Mouse (Mus musculus) 416B (cell line): ENCODE data around the gene Myo6.
"Not testable (repeated sequence)": the region's sequence is repeated elsewhere in the genome, so short reads cannot be mapped to it uniquely, and the experiment has no call there.

Experiments
- DNase-seq: peaks from one replicate; pipeline ENCODE4 v3.0.0; 2011; ENCODE audit warnings: low read depth

The Myo6 gene

GRCm38 (mm10) chr9:80303518-80303917, 138.7 kb downstream of the Myo6 start:
- peak; percentile 60 for DNase-seq

DNA sequence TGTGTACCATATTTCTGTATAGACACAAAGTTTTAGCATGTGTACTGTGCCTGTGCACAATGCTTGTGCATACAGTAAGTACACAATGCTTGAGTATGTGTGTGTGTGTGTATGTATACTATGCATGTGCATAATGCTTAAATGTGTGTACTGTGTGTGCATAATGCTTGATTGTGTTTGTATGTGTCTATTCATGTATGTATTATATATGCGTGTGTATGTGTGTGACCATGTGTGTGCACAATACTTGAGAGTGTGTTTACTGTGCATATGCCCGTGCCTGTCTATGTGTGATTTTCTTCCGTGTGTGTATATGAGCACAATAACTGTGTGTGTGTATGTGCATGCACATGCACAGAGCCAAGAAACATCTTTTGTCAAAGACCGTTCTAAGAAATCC, 141.6 kb downstream of the Myo6 start:
- DNase-seq: no peak

DNA sequence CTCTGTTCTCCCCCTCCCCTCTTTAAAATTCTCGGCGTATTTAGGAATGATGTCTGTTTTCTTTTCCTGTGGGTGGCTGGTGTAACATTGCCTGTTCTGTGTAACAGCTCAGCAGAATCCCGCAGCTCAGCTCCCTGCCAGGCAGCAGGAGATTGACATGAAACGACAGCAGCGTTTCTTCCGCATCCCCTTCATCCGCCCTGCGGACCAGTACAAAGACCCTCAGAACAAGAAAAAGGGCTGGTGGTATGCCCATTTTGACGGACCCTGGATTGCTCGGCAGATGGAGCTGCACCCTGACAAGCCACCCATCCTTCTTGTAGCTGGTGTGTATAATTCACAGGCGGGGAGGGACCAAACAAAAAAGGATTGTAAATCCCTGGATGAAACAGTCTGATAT, 142.0 kb downstream of the Myo6 start:
- no peak for DNase-seq

- no peak for DNase-seq
Observed at GRCm38 (mm10) chr9:80307629-80308028, 142.8 kb downstream of the Myo6 start.

GRCm38 (mm10) chr9:80313610-80314009, 148.8 kb downstream of the Myo6 start:
- DNase-seq: no peak

DNA sequence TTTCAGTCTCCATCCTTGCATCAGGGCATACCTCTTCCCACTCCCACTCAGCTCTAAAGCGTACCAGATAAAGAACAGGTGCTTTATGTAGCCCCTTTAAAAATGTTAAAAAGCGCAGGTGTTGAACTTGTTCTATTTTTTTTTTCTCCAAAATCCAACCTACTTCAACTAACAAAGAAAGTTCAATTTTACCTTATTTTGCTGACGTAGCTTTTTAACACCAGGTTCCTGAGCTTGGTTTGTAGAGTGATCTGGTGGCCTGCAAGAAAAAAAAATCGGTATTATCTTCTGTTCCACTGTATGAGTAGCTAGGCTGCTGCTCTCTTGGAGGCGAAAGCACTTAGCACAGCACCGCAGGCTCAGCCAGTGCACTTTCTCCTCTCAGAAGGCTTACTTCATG, 151.1 kb downstream of the Myo6 start:
- no peak for DNase-seq

- peak; percentile 26 for DNase-seq
Observed at GRCm38 (mm10) chr9:80318027-80318426, 153.2 kb downstream of the Myo6 start.

DNA sequence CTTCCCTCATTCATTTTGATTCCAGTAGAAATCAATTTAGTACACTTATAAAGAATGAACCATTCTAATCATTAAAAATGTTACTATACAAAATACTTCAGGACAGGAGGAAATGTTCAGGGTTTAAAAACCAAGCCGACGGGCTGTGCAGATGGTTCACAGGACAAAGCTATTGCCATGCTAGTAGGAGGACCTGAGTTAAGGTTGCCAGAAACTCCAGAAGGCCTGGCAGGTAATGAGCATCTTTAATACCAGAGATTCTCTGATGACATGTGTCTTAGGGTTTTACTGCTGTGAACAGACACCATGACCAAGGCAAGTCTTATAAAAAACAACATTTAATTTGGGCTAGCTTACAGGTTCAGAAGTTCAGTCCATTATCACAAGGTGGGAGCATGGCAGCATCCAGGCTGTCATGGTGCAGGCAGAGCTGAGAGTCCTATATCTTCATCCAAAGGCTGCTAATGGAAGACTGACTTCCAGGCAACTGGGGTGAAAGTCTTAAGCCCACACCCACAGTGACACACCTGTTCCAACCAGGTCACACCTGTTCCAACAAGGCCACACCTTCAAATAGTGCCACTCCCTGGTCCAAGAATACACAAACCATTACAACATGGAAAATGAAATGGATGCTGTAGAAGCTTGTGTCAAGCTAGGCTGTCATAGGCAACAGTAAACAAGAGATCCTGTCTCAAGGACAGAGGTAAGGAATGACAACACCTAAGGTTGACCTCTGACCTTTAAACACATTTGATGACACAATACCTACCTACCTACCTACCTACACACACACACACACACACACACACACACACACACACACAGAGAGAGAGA, 156.4 kb downstream of the Myo6 start:
- DNase-seq: not testable (repeated sequence)

DNA sequence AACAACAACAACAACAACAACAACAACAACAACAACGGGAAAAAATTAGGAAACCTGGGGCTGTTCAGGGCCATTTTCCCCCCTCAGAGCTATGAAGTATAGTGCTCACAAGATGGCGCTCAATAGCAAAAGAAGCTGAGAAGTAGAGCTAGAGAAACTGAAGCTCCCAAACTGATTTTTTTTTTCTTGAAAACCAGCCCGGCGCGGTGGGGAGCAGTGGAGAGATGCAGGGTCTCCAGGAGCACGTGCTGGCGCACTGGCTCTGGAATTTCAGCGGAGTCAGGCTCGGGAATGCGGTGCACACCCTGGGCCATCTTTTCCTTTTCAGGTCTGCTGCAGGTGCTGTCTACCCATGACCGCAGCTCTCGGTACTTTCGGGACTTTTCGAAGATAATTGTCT, 167.3 kb downstream of the Myo6 start:
- peak; percentile 77 for DNase-seq

DNA sequence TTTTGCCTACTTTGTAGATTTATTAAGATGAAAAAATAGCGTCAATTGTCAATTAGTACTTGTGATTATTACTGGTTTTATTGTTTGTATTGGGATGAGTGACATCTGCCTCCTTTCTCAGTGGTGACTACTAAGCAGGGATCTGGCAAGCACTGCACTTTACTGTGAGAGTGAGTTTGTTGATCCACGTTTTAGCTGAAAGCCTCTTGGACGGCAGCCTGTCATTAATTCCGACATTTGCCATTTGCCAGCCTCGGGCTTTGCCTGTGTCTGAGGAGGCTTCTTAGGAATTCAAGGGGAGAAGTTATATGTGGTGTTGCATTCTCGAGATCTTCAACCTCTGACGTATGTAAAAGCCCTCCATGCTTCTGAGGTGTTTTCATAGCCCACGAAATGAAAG, 168.6 kb downstream of the Myo6 start:
- no peak for DNase-seq

GRCm38 (mm10) chr9:80333998-80334605, 169.3 kb downstream of the Myo6 start:
- no peak for DNase-seq

DNA sequence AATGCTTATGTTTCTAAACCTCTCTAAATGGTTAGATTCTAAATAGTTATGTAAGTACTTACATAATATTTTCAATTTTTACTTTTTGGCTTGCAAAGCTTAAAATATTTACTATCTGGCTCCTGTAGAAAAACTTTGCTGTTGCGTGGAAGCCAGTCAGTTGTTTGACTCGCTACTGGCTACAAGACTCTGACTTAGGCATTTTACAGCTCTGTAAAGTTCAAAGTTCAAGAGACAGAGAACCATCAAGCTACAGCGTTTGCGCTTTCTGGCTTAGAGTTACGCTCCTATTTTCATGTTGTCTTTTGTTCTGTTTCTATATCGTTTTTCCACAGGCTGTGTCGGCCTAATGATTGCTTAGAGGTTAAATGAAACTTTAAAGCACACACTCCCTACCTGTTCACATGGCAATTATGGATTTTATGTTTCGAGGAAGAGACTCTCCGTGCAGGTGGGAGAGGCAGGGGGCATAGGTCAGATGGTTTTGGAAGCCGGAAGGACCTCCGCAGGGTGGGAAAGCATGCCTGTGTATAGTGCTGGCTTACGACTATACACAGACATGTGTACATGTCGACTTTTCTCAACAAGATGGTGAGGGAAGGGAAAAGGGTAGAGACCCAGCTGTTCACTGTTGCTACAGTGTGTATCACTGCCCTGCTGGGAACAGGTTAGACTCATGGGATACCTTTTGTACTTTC, 171.0 kb downstream of the Myo6 start:
- no peak for DNase-seq

DNA sequence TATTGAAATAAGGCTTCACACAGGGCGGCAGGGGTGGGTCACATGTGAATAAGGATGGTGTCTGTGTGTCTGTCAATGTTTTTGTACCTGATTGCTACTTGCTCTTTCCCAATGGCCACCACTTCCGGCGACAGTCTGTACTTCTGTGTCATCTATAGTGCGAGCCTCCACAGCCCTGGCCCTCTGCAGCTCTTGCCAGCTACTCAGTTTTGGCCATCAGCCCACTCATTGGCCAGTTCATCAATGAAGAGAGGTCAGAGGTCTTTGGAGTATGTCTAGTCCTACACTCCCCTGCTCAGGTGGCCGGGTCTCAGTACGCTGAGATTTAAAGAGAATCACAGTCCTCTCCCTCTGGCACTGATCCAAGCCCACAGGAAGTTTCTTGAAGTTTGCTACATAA, 173.2 kb downstream of the Myo6 start:
- DNase-seq: no peak

DNA sequence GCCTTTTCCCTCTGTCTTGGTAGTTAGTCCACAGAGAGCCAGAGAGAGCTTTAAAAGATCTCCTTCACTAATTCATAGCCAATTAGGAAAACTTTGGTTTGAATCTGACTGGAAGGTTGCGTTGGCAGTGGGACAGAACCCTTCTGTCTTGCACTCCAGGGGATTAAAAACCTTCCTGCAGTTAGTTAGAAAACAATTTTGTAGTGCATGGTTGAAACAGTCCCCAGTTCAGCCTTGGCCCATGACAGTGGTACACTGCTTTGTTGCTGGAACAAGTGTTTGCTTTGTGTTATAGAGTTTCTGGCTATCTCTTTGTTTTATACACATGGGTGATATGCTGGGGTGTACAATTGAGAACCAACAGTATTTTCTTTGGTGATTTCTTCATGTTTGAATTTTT, 176.1 kb downstream of the Myo6 start:
- no peak for DNase-seq

- no peak for DNase-seq
Observed at GRCm38 (mm10) chr9:80341756-80342155, 176.9 kb downstream of the Myo6 start.

- DNase-seq: no peak
Observed at GRCm38 (mm10) chr9:80342520-80342919, 177.7 kb downstream of the Myo6 start.

GRCm38 (mm10) chr9:80344451-80345000, 179.7 kb downstream of the Myo6 start:
- no peak for DNase-seq

DNA sequence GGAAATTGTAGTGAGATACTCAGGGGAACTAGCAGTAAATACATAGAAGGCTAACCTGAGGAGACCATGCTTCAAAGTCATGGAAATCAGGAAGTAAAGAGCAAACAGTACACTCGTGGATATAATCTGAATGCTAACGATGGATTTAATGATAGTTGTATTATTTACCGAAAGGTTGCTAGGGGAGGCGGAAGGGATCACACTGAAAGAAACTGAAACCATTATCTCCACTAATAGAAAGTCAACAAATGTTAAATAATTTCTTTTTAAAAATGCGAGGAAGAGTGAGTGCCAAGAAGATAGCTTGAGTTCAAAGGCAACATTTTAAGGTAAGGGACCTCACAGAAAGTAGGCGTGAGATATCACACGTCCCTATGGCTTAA, 186.5 kb downstream of the Myo6 start:
- DNase-seq: no peak

DNA sequence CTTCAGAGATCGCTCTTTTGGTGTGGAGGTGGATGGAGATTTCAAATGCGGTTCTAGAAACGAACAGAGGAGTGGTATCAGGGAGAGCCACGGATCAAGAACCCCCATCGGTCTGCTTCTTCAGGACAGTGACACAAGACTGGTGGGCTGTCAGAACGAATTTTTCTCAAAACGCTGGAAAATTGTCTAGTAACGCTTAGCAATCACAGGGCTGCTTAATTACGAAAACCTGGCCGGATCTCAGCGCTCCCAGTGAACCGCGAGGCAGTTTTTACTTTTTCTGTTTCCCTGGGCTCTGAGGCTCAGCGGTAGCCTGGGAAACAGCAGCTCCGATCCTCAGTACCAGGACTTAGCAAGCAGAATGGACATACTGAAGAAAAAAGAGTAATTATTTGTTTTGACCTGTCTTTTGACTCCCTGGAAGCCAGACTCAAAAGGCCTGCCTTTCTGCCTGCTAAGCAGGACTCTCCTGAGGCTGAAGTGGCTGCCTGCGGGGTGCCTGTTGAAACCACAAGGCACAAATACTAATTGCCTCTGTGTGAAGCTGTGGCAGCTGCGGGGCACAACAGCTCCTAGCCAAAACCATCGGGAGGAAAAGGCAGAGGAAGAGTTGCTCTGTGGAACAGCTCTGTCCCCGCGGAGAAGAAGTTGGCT, 187.0 kb downstream of the Myo6 start:
- no peak for DNase-seq

GRCm38 (mm10) chr9:80360063-80360462, 195.2 kb downstream of the Myo6 start:
- DNase-seq: no peak
